Mouse (Mus musculus): ENCODE results near the gene Cyb561d1. TPM values are rescaled to one million over a fixed set of nuclear protein-coding genes. Genes with fewer than 3 reads are reported as not detected.

Cyb561d1 gene
- total and polyA plus RNA-seq, 3 experiments, result 4.9 to 5.7 (median 5.4) TPM

GRCm38 (mm10) chr3:108199231-108199630, 1.8 kb downstream of the Cyb561d1 start:
- Histone ChIP-seq H3K79me2 (replicated peaks; ENCODE audit: control insufficient read depth, insufficient read depth, low read length) (no peaks in the 10 kb centered on the region), H3K4me3 (no peak overlapping the region), H3K4me1 (ENCODE audit: control insufficient read depth, insufficient read depth, low read length) (peaks cover 6% of the 10 kb centered on the region), H3K9ac (ENCODE audit: low read depth, low read length) (no peak overlapping the region), H3K27me3 (ENCODE audit: control insufficient read depth, insufficient read depth, low read length) (no peaks in the 10 kb centered on the region), H3K27ac (no peak overlapping the region), H3K36me3 (ENCODE audit: control insufficient read depth, insufficient read depth, low read length) (no peaks in the 10 kb centered on the region)
- peak in 1 of 2 experiments; percentile 15 for DNase-seq
- no peak for TF ChIP-seq POLR2A (IDR thresholded peaks at IDR 0.05; ENCODE audit: insufficient read depth, low read depth, low read length)
- no peak for TF ChIP-seq CTCF (IDR thresholded peaks at IDR 0.05)
- no peak for TF ChIP-seq EP300 (IDR thresholded peaks at IDR 0.05; ENCODE audit: insufficient read depth, low read depth, low read length)
- intact Hi-C loops (cut with DNase I), result no loop called here
- WGBS, result 94% methylated on average over 6 of the region's 6 CpGs

GRCm38 (mm10) chr3:108197066-108197497, 3.9 kb downstream of the Cyb561d1 start:
- H3K4me1 ChIP-seq (ENCODE audit: control insufficient read depth, insufficient read depth, low read length), result peaks cover 6% of the 10 kb centered on the region
- H3K4me3 ChIP-seq, result no peak overlapping the region
- no peaks in the 10 kb centered on the region for H3K79me2 ChIP-seq (replicated peaks; ENCODE audit: control insufficient read depth, insufficient read depth, low read length)
- no peak overlapping the region for H3K9ac ChIP-seq (ENCODE audit: low read depth, low read length)
- peak in 1 of 2 experiments; percentile 46 for DNase-seq
- no peak for TF ChIP-seq POLR2A (IDR thresholded peaks at IDR 0.05; ENCODE audit: insufficient read depth, low read depth, low read length)
- no peak for TF ChIP-seq EP300 (IDR thresholded peaks at IDR 0.05; ENCODE audit: insufficient read depth, low read depth, low read length)
- no peak for TF ChIP-seq CTCF (IDR thresholded peaks at IDR 0.05)
- H3K27ac ChIP-seq, result no peak overlapping the region
- H3K27me3 ChIP-seq (ENCODE audit: control insufficient read depth, insufficient read depth, low read length), result no peaks in the 10 kb centered on the region
- intact Hi-C loops (cut with DNase I), result no loop called here
- WGBS, result 26% methylated on average over 14 of the region's 14 CpGs
- H3K36me3 ChIP-seq (ENCODE audit: control insufficient read depth, insufficient read depth, low read length), result no peaks in the 10 kb centered on the region

DNA sequence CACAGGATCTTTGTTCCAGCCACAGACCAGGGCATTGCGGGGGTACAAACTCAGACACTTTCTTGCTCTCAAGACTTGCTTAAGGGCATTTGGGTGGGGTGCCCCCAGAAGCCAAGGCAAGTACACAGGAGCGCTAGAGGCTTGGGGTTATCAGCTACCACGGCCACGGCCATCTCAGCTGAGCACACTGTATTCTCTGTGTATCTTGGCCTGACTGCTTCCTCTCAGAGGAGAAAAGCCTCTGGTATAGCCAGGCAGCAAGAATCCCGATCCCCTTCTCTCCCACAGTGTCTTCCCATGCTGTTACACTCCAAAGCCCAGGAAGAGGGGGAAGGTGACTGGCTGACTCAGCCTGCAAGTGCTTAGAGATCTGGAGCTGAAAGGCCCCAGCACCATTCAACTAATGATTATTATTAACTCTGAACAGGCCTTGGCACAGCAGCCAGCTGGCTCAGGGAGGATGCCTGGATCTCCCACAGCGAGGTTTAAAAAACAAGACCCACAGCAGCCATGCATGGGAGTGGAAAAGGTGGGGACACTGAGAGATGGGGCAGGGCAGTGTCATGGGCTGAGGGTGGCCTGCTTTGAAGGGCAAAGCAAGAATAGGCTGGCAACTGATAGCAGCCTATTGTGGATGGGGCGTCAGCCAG, 4.9 kb downstream of the Cyb561d1 start:
- Histone ChIP-seq H3K79me2 (replicated peaks; ENCODE audit: control insufficient read depth, insufficient read depth, low read length) (no peaks in the 10 kb centered on the region), H3K27me3 (ENCODE audit: control insufficient read depth, insufficient read depth, low read length) (no peaks in the 10 kb centered on the region), H3K27ac (no peak overlapping the region; the same call in 1 of the 2 replicates), H3K36me3 (ENCODE audit: control insufficient read depth, insufficient read depth, low read length) (no peaks in the 10 kb centered on the region), H3K4me1 (ENCODE audit: control insufficient read depth, insufficient read depth, low read length) (peaks cover 5% of the 10 kb centered on the region), H3K9ac (ENCODE audit: low read depth, low read length) (no peak overlapping the region), H3K4me3 (no peak overlapping the region)
- intact Hi-C loops (cut with DNase I), result no loop called here
- TF ChIP-seq POLR2A (IDR thresholded peaks at IDR 0.05; ENCODE audit: insufficient read depth, low read depth, low read length) (no peak), CTCF (IDR thresholded peaks at IDR 0.05) (no peak), EP300 (IDR thresholded peaks at IDR 0.05; ENCODE audit: insufficient read depth, low read depth, low read length) (no peak)
- peak in 1 of 2 experiments; percentile 17 for DNase-seq
- WGBS, result 59% methylated on average over 7 of the region's 7 CpGs

DNA sequence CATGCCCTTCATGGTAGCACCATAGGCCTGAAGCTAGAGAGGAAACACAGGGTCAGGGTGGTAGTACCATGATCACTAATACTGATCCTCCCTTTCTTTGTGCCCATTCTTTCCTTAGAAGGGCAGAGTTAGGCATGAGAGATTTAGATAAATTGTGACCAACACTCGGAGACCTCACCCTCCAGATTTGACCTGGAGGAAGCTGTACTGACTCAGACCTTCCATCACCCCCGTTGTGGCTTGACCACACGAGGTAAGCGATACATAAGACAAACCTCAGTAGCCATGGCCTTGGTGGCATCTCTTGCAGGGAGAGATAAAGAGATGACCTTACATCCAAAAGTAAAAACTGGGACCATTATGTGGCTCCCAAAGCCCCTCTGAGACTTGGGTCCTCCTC, 5.7 kb downstream of the Cyb561d1 start:
- H3K4me1 ChIP-seq (ENCODE audit: control insufficient read depth, insufficient read depth, low read length), result peaks cover 5% of the 10 kb centered on the region

DNA sequence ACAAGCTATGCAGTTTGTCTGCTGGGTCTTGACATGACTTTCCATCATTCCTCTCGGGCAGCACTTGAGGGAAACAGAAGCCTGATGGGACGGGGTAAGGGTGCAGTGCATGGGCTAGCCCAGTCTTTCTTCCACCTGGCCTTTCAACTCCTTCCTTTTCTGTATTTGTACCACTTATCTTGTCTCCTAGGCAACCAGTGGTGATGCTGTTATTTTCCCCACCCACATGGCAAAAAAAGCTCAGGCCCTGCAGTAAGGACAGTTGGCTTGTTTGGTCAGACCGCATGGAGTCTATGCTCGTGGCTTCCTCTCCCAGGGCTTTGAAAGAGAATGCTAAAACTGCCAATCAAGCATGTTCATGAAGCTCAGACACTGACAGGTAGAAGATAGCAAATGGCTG, 7.3 kb downstream of the Cyb561d1 start:
- WGBS, result 63% methylated on average over 4 of the region's 4 CpGs
- DNase-seq, result no peak
- H3K4me1 ChIP-seq (ENCODE audit: control insufficient read depth, insufficient read depth, low read length), result peaks cover 7% of the 10 kb centered on the region
- H3K36me3 ChIP-seq (ENCODE audit: control insufficient read depth, insufficient read depth, low read length), result no peaks in the 10 kb centered on the region
- no peaks in the 10 kb centered on the region for H3K79me2 ChIP-seq (replicated peaks; ENCODE audit: control insufficient read depth, insufficient read depth, low read length)
- TF ChIP-seq EP300 (IDR thresholded peaks at IDR 0.05; ENCODE audit: insufficient read depth, low read depth, low read length) (no peak), CTCF (IDR thresholded peaks at IDR 0.05) (no peak)
- no peaks in the 10 kb centered on the region for H3K27me3 ChIP-seq (ENCODE audit: control insufficient read depth, insufficient read depth, low read length)
- no peak overlapping the region for H3K27ac ChIP-seq
- H3K9ac ChIP-seq (ENCODE audit: low read depth, low read length), result no peak overlapping the region
- intact Hi-C loops (cut with DNase I), result no loop called here
- no peak overlapping the region for H3K4me3 ChIP-seq

More for the DNA sequence above, 5.7 kb downstream of the Cyb561d1 start:
- Histone ChIP-seq H3K27ac (no peak overlapping the region), H3K27me3 (ENCODE audit: control insufficient read depth, insufficient read depth, low read length) (no peaks in the 10 kb centered on the region), H3K79me2 (replicated peaks; ENCODE audit: control insufficient read depth, insufficient read depth, low read length) (no peaks in the 10 kb centered on the region), H3K9ac (ENCODE audit: low read depth, low read length) (no peak overlapping the region), H3K4me3 (no peak overlapping the region), H3K36me3 (ENCODE audit: control insufficient read depth, insufficient read depth, low read length) (no peaks in the 10 kb centered on the region)
- TF ChIP-seq EP300 (IDR thresholded peaks at IDR 0.05; ENCODE audit: insufficient read depth, low read depth, low read length) (no peak), CTCF (IDR thresholded peaks at IDR 0.05) (no peak), POLR2A (IDR thresholded peaks at IDR 0.05; ENCODE audit: insufficient read depth, low read depth, low read length) (no peak)
- WGBS, result 81% methylated on average over 4 of the region's 4 CpGs
- intact Hi-C loops (cut with DNase I), result no loop called here
- no peak for DNase-seq

DNA sequence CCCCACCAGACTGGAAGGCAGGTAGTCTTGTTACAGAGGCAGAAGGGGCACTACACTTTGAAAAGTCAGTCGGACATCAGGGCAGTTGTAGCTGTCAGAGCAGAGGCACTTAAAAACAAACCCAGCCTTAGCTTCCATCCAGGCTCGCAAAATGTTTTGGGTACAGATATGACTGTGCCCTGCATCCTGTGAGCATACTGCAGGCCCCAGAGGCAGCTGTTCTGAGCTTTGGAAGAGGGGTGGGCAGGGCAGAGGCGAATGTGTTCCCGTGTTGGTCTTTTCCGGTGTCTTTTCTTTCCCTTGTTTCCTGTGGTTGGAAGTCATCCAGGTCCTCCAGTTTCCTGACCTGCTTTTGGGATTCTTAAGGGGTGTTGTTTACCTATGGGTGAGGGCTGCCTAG, 11.1 kb downstream of the Cyb561d1 start:
- Histone ChIP-seq H3K79me2 (replicated peaks; ENCODE audit: control insufficient read depth, insufficient read depth, low read length) (no peaks in the 10 kb centered on the region), H3K4me3 (no peak overlapping the region), H3K36me3 (ENCODE audit: control insufficient read depth, insufficient read depth, low read length) (no peaks in the 10 kb centered on the region), H3K27ac (no peak overlapping the region), H3K27me3 (ENCODE audit: control insufficient read depth, insufficient read depth, low read length) (no peaks in the 10 kb centered on the region), H3K9ac (ENCODE audit: low read depth, low read length) (no peak overlapping the region), H3K4me1 (ENCODE audit: control insufficient read depth, insufficient read depth, low read length) (peaks cover 6% of the 10 kb centered on the region; the same call in 1 of the 2 replicates)
- TF ChIP-seq POLR2A (IDR thresholded peaks at IDR 0.05; ENCODE audit: insufficient read depth, low read depth, low read length) (no peak), CTCF (IDR thresholded peaks at IDR 0.05) (no peak), EP300 (IDR thresholded peaks at IDR 0.05; ENCODE audit: insufficient read depth, low read depth, low read length) (no peak)
- 24% methylated on average over 5 of the region's 5 CpGs for WGBS
- intact Hi-C loops (cut with DNase I), result no loop called here
- DNase-seq, result peak; percentile 2 to 12

Data from heart, adult 2 months (tissue).